Mouse (Mus musculus) cortical plate, adult 2 months (tissue): ENCODE results near the gene Cltb.

ENCODE experiments used
- CTCF ChIP-seq: fragments of 200-500 bp; IDR thresholded peaks from 2 replicates; pipeline ENCODE4 v1.5.1; 2011; ENCODE audit warnings: mild to moderate bottlenecking, control low read depth, low read length; ENCODE audit not compliant: insufficient read depth; ENCODE audit errors: extremely low read depth
- POLR2A ChIP-seq: fragments of 200-500 bp; IDR thresholded peaks from 2 replicates; pipeline ENCODE4 v1.6.1; 2011; ENCODE audit warnings: mild to moderate bottlenecking, low read length, control low read depth; ENCODE audit not compliant: insufficient read depth; ENCODE audit errors: extremely low read depth

DNA sequence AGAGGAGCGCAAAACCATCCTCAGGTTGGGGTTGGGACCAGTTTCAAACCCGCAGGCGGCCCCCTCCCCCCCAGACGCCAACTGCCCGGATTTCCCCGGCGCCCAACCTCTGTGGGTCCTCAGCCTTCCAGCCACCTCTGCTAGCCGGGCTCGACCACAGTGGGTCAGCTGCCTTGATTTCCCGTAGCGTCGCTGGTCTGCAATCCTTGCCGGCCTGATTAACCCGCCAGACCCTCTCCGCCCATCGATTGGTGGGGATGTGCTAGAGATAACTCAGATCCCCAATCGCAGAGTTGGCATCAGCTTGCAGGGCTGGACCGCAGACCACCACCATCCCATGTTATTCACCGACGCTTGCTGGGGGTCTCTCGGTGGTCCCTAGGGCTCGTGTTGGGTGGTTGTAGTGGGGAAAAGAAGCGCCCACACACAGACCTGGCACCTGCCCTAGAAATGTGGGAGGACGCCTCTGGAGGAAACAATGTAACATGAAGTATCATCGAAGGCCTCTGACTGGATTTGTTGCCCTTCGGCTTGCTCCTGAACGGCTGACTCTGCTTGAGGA, 10.9 kb upstream of the Cltb start:
- TF ChIP-seq CTCF (no peak), POLR2A (no peak)
